Mouse (Mus musculus) megakaryocyte-erythroid progenitor cell, adult 5-6 weeks (primary cell): Measurements from ENCODE around the gene Ythdf2. TPM values are rescaled to one million over a fixed set of nuclear protein-coding genes. Genes with fewer than 3 reads are reported as not detected.
A peak's percentile ranks its signal among the peaks of the same experiment; 100 is the strongest.
"Not testable (repeated sequence)": the region's sequence is repeated elsewhere in the genome, so short reads cannot be mapped to it uniquely, and the experiment has no call there.

Source experiments
- ATAC-seq: replicated peaks from 2 replicates; pipeline ENCODE4 v1.8.0; 2016; ENCODE audit warnings: mild to moderate bottlenecking, inconsistent platforms; ENCODE audit not compliant: severe bottlenecking, poor library complexity, low FRiP score, low TSS enrichment
- total RNA-seq, 2 experiments: library from RNA; stranded (forward) in 1 of 2; stranded (reverse) in 1 of 2; fragments of 200-1000, 215-1000 nt in 1 of 2; fragments of >200 nt in 1 of 2; fragmentation: Nextera tagmentation in 1 of 2; gene quantifications; 2 replicates each; pipeline ENCODE4 v1.2.3; 2014 to 2017

Ythdf2 gene
- total RNA-seq (2014; fragmentation: Nextera tagmentation) = 54.6 and 67.9 TPM in 2 replicates
- total RNA-seq (2017) = 61.7 and 65.6 TPM in 2 replicates

- peak; percentile 67 for ATAC-seq
Observed at GRCm38 (mm10) chr4:132211953-132212734, at the start of gene Ythdf2. Ythdf2 (minus strand) TSS chr4:132212303.

GRCm38 (mm10) chr4:132260404-132261379, 48.6 kb upstream of the Ythdf2 start:
- ATAC-seq = no peak

GRCm38 (mm10) chr4:132259248-132259647, 47.1 kb upstream of the Ythdf2 start:
- no peak for ATAC-seq

- ATAC-seq = no peak
Observed at GRCm38 (mm10) chr4:132256384-132256783, 44.3 kb upstream of the Ythdf2 start.

- no peak for ATAC-seq
Observed at GRCm38 (mm10) chr4:132254986-132255385, 42.9 kb upstream of the Ythdf2 start.

GRCm38 (mm10) chr4:132253622-132254021, 41.5 kb upstream of the Ythdf2 start:
- peak; percentile 89 for ATAC-seq

- no peak for ATAC-seq
Observed at GRCm38 (mm10) chr4:132253128-132253527, 41.0 kb upstream of the Ythdf2 start.

GRCm38 (mm10) chr4:132251596-132251995, 39.5 kb upstream of the Ythdf2 start:
- no peak for ATAC-seq

- ATAC-seq = no peak; the same call in 1 of the 2 replicates
Observed at GRCm38 (mm10) chr4:132247451-132247997, 35.4 kb upstream of the Ythdf2 start.

GRCm38 (mm10) chr4:132245643-132246042, 33.5 kb upstream of the Ythdf2 start:
- ATAC-seq = no peak

- peak; percentile 94 for ATAC-seq
Observed at GRCm38 (mm10) chr4:132241208-132241607, 29.1 kb upstream of the Ythdf2 start.

- ATAC-seq = no peak
Observed at GRCm38 (mm10) chr4:132240367-132240766, 28.3 kb upstream of the Ythdf2 start.

- ATAC-seq = no peak
Observed at GRCm38 (mm10) chr4:132238356-132238755, 26.3 kb upstream of the Ythdf2 start.

GRCm38 (mm10) chr4:132234710-132235109, 22.6 kb upstream of the Ythdf2 start:
- ATAC-seq = no peak

GRCm38 (mm10) chr4:132230422-132230821, 18.3 kb upstream of the Ythdf2 start:
- no peak for ATAC-seq

- not testable (repeated sequence) for ATAC-seq
Observed at GRCm38 (mm10) chr4:132222001-132222400, 9.9 kb upstream of the Ythdf2 start.

- ATAC-seq = not testable (repeated sequence)
Observed at GRCm38 (mm10) chr4:132218439-132218838, 6.3 kb upstream of the Ythdf2 start.

- ATAC-seq = peak; percentile 69
Observed at GRCm38 (mm10) chr4:132217781-132218180, 5.7 kb upstream of the Ythdf2 start.

GRCm38 (mm10) chr4:132216602-132217001, 4.5 kb upstream of the Ythdf2 start:
- no peak for ATAC-seq

- peak; percentile 72 for ATAC-seq
Observed at GRCm38 (mm10) chr4:132214847-132215246, 2.7 kb upstream of the Ythdf2 start.
